Mouse (Mus musculus): ENCODE data around the gene Arfgef2.

Arfgef2 gene

DNA sequence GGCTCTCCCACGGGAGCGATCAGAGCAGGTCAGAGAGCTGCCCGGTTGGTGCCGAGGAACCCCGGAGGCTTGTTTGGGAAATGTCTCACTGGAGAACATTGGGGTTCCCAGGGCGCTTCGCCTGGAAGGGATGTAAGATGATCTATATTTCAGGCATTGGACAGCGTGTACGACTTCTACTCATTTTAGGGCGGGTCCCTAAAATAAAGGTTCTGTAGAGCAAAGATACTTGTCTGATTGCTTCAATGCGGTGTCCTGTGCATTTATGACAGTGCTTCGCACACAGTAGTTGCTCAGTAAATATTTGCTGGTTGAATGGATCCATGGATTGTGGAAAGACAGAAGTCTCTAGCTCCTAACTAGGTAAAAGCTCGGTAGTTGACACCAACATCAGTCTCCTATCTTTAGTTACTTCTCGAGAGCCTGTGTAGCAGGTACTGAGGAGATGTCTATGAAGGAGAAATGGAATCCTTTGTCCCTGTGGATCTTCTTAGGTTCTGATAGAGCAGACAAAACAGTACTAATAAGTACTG, 851 bp downstream of the Arfgef2 start:
- in situ Hi-C loops (cut with MseI, MboI), result no loop called here

DNA sequence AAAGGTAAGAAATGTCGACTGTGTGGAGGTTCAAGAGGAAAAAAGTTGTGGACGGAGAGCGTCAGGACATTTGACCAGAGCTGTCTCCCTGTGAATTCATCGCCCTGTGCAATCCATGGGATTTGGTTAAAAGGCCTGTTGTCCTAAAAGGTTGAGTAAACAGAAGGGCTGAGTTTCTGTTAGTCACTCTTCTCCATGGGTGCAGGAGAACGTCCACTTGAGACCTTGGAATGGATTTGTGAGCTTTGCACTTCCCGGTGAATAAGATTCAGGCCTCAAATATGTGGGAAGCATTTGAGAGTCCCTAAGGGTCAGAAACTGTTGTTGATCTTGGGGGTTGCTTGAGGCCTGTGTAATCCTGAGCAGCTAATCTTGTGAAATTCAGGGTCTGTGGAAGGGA, 1.4 kb downstream of the Arfgef2 start:
- in situ Hi-C loops (cut with MseI, MboI), result no loop called here

DNA sequence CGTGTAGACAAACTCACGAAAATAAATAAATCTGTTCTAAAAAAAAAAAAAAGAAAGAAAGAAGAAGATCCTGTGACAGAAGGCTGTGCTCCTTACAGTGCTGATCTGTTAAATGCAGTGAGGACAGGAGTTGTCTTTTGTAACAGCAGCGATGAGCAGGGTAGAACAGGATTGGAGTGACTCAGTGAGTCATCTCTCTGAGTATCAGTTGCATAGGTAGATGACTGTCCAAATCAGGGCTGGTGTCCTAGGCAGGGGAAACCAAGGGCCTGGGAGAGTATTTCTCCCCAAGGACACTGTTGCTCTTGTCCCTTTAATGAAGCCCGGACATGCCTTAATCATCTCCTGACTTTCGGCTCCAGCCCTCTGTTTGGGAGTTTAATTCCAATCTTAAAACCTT, 4.1 kb downstream of the Arfgef2 start:
- in situ Hi-C loops (cut with MseI, MboI), result no loop called here

GRCm38 (mm10) chr2:166810821-166811220, 5.4 kb downstream of the Arfgef2 start:
- in situ Hi-C loops (cut with MseI, MboI), result no loop called here

DNA sequence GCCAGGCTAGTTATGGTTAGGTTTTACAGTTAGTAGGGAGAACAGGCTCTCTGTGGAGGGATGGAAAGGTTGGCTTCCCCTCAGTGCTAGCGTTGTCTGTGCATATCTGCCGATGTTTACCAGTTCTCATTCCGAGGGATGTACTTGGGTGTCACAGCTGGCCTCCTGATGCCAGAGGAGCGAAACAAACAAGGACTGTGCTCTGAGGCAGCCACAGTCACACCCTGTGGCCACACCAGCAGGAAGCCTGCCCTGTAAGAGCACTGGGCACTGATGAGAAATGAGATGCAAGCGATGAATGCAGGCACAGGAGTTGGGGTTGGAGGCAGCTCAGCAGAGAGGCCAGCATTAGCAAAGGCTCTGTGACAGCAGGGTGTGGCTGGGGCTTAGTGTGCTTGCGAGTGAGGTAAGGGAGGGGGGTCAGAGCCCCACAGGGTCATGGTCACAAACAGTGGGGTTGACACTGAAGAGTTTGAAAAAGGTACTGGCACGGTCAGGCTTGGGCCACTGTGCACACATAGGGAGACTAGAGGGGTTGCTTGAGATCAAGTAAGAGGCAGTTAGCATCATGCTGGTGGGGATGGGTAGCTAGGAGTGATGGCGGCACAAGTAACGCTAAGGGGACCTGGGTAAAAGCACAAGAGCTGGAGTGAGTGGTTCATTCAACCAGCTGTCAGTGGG, 13.2 kb downstream of the Arfgef2 start:
- in situ Hi-C loops (cut with MseI, MboI), result no loop called here

- in situ Hi-C loops (cut with MseI, MboI), result no loop called here
These were observed 14.5 kb downstream of the Arfgef2 start for GRCm38 (mm10) chr2:166819849-166820248.

- in situ Hi-C loops (cut with MseI, MboI), result no loop called here
These were observed 15.5 kb downstream of the Arfgef2 start for GRCm38 (mm10) chr2:166820844-166821243.

DNA sequence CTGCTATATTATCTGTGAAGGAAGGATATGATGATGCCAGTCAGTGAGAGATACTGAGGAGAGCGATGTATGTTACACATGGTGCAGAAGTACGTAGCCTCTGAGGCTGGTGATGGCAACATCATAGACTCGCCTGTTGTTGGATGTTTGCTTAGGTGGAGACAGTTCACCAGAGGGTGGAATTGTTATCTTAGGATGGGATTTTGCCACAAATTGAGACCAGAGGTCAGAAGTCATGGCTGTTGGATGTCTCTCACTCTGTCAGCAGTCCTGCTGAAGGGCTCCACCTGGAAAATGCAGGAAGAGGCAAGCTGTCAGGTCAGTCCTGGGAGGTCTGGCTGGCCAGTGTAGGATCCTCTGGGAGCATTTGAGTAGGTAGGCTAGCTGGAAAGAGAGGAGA, 16.0 kb downstream of the Arfgef2 start:
- in situ Hi-C loops (cut with MseI, MboI), result no loop called here

DNA sequence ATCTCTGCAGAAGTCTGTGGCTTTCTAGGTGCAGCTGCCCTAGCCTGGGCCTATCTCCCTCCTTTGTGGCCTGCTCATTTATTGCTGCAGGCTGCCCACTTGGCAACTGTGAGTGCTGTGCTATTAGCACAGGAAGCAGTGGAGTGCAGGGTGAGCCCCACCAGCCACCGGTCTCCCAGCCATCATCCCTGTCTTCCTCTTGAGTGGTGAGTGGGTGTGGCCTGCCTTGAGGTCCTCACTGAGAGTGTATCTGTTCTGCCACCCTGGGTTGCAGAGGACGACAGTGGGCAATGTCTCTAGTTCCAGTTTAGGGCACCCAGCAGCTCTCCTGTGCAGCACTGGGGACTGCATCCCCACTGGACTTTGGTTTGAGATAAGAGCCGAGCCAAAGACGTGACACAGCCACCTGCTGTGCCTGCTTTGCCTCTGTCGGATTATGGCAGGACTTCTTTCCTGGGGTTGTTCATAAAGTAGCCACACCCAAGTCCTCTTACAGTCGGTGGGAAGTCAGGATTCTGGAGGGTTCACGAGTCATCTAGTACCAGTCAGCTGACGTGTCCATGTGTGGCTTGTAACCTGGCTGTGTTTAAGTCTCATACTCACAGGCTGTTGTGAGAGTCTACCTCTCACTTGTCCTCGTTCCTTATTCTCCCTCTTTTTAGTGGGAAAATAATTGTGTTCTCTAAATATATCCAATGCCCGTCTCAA, 16.9 kb downstream of the Arfgef2 start:
- in situ Hi-C loops (cut with MseI, MboI), result no loop called here

DNA sequence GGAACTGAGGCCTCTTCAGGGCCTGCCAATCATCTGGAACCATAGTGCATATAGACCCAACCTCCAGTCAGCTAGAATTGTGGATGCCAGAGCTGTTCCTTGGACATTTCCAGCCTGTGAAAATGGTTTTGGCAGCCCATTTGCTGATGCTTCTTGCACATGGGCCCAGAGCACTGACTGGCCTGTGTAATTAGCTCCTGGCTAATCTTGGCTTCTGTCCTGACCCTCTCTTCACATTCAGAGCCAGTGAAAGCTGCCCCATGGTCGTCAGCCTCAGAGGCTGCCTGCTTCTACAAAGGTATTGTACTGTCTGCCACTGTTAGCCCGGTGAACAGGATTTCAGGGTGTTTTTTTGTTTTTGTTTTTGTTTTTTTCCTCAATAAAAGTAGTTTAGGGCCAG, 17.5 kb downstream of the Arfgef2 start:
- in situ Hi-C loops (cut with MseI, MboI), result no loop called here

- in situ Hi-C loops (cut with MseI, MboI), result no loop called here
These were observed 19.0 kb downstream of the Arfgef2 start for GRCm38 (mm10) chr2:166824386-166824785.

DNA sequence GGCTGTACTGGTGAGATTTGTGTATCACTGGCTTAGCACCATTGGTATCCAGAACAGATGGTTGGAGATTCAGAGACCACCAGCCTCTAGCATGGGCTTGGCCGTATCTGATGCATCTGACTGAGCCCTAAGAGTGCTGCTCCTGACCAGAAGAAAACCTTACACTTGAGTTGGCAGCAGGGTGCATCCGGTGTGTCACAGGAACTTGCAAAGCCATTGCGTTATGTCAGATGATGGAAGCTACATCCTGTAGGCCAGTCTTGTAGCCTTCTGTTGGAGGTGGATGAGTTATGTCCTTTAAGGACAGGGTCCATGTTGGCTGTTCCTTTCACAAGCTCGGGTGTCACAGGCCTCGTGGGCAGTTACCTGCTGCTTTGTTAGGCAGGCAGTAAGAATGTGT, 19.6 kb downstream of the Arfgef2 start:
- in situ Hi-C loops (cut with MseI, MboI), result no loop called here

DNA sequence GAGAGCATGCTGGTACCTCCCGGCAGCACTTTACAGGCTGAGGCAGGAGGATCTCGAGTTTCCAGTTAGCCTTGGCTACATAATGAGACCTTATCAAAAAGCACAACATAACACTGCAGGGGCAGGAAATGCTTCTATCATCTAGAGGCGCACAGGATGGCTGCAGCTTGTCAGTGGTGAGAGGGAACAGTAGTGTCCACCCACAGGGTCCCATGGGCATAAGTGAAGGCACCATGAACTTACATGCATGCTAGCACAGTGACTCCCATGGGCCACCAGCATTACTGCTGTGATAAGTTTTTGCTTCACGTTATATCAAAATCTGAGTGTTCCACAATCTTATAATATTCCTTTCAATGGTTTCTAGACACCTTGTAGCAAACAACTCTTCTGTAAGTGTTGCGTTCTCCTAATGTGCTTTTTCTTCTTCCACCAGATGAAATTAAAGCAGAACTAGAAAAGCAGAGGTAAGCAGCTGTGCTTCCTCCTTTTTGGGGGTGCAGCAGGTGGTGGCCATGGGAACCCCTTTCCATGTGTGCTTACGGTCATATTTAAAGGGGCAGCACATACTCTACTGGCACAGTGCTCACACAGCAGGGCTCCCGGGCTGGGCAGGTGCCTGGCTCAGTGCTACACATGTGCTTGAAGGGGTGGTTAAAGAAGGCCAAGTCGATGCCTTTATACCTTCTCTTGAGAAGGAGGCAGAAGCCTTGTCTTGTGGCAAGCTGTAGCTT, 21.3 kb downstream of the Arfgef2 start:
- in situ Hi-C loops (cut with MseI, MboI), result no loop called here

DNA sequence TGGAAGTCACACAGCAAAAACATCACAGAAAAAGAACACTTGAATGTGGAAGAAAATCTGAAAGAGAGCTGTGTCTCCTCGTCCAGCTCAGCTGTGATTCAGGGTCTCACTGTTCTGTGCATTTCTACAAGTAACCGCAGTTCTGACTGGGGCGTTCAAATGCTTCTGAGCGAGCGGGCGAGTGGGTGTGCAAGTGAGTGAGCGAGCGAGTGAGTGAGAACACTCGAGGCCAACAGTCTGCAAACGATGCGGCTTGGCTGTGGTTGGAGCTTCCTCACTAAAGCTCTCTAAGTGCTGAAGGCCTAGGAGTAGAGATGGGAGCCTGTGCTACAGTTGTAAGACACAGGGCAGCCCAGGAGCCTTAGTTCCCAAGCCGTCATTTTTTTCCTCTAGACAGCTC, 22.9 kb downstream of the Arfgef2 start:
- in situ Hi-C loops (cut with MseI, MboI), result no loop called here

DNA sequence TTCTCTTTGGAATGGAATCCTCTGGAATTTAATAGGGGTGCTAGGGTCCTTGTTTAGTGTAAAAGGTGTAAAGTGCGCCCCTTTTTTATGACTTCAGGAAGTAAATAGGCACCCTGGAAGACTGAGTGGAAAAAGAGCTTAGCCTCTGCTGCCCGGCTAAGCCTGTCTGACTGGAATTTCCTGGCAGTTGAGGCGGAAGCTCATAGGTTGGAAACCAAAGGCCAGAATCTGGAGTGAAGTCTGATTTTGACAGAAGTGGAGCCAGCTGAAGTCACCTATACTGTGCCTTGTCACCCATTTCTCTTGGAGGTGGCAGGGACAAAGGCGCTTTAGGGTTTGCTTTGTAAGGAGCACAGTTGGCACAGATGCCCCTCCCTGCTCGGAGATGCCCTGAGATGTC, 25.0 kb downstream of the Arfgef2 start:
- in situ Hi-C loops (cut with MseI, MboI), result no loop called here

DNA sequence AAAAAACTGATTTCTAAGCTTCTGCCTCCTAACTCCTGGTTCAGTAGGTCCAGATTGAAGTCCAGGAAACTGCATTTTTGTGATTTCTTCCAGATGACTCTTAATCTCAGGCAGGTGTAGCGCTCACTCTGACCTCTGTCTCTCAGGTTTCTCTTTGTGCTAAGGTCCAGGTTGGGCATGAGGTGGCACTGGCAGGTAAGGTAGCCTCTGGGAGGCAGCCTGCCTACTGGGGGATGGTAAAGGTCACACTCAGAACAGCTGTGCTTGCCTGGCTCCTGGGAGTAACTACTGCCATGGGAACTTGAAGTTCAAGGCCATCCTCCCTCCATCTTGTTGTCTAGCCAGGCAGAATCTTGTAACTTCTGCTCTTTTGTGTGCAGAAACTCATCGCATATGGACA, 28.7 kb downstream of the Arfgef2 start:
- in situ Hi-C loops (cut with MseI, MboI), result no loop called here

GRCm38 (mm10) chr2:166834796-166835195, 29.4 kb downstream of the Arfgef2 start:
- in situ Hi-C loops (cut with MseI, MboI), result no loop called here

- in situ Hi-C loops (cut with MseI, MboI), result no loop called here
These were observed 30.2 kb downstream of the Arfgef2 start for GRCm38 (mm10) chr2:166835581-166835980.

DNA sequence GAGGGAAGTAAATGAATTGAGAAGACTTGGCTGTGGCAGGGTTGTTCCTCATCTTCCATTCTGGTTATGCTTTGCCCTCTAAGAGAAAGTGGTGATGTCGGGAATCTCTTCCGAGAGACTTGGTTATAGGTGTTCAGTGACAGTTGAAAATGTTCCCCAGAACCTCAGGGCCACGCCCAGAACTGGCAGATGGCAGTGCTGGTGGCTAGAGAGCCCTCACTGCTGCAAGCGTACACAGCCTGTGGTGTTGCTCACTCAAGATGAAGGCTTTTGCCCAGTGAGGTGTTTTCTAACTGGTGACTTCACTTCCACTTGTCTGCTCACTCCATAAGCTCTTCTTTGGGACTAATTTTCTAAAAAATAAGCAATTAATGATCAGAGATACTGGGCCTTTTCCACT, 36.4 kb downstream of the Arfgef2 start:
- in situ Hi-C loops (cut with MseI, MboI), result no loop called here

DNA sequence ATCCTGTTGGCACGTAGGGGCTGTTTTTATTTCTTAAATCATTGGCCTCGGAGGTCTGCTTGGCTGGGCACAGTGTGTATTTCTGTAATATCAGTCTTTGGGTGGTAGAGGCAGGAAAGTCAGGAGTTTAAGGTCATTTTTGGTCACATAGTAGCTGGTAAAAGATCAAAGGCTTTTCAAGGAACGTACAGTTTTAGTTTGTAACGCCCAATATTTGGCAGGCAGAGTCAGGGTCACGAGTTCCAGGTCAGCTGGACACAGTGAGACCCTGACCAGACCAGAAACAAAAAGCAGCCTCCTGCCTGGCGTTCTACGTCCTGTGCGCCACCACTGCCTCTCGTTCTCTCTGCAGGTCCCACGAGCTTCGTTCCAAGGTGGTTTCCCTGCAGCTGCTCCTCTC, 45.3 kb downstream of the Arfgef2 start:
- in situ Hi-C loops (cut with MseI, MboI), result no loop called here

- in situ Hi-C loops (cut with MseI, MboI), result no loop called here
These were observed 46.9 kb downstream of the Arfgef2 start for GRCm38 (mm10) chr2:166852270-166852669.

GRCm38 (mm10) chr2:166855771-166856170, 50.4 kb downstream of the Arfgef2 start:
- in situ Hi-C loops (cut with MseI, MboI), result no loop called here

DNA sequence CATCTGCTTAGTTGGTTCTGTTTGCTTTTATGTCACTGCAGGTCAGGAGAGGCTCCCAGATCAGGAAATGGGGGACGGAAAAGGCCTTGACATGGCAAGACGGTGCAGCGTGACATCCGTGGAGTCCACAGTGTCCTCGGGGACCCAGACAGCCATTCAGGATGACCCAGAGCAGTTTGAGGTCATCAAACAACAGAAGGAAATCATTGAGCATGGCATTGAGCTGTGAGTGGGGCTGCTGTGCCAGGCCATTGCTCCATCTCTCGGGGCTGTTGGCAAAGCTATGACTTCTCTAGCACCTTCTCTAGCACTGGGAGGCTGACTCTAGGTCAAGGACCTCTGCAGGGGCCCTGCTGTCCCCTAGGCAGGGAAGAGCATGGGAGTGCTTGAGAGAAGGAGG, 51.0 kb downstream of the Arfgef2 start:
- in situ Hi-C loops (cut with MseI, MboI), result no loop called here
